Mouse (Mus musculus) testis, adult 2 months (tissue): Measurements from ENCODE around the gene Gcm1.

ENCODE experiments used
- CTCF ChIP-seq: fragments of 200-500 bp; IDR thresholded peaks from 2 replicates; pipeline ENCODE4 v1.5.1; 2012; ENCODE audit warnings: low read depth, mild to moderate bottlenecking, inconsistent platforms, low read length, moderate library complexity; ENCODE audit not compliant: control insufficient read depth, insufficient read depth, insufficient replicate concordance
- POLR2A ChIP-seq: fragments of 200-500 bp; IDR thresholded peaks from 2 replicates; pipeline ENCODE4 v1.6.1; 2012; ENCODE audit warnings: low read depth, mild to moderate bottlenecking, inconsistent platforms, low read length, moderate library complexity; ENCODE audit not compliant: control insufficient read depth

GRCm38 (mm10) chr9:78051677-78052076, at the start of gene Gcm1:
- no peak for TF ChIP-seq CTCF
- no peak for TF ChIP-seq POLR2A
